Mouse (Mus musculus): ENCODE results near the gene Sh3d19.

Sh3d19 gene

DNA sequence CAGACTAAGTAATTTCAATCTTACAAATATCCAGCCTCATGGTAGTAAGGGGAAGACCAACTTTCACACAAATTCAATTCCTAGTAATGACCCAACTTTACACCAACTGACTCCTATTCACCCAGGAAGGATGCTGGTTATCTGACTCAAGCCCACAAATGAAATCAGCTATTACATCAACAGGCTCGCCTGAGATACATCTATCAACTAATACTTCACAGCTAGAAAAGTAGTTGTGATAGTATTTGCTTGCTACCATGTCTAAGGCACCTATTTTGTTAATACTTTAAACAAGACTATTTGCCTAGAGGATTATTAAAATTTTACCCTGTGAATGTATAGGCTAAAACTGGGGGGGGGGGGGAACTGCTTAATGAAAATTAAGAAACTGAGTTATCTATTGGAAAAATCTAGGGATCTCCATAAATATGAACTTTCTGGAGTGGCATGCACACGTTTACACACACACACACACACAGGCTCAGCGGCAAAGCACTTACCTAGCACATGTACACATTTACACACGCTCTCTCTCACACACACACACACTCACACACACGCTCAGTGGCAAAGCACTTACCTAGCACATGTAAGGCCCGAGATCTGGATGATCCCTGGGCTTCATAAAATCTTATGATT lies 166.1 kb downstream of the Sh3d19 start:
- DNase-seq (ENCODE audit: low spot score) = no peak

DNA sequence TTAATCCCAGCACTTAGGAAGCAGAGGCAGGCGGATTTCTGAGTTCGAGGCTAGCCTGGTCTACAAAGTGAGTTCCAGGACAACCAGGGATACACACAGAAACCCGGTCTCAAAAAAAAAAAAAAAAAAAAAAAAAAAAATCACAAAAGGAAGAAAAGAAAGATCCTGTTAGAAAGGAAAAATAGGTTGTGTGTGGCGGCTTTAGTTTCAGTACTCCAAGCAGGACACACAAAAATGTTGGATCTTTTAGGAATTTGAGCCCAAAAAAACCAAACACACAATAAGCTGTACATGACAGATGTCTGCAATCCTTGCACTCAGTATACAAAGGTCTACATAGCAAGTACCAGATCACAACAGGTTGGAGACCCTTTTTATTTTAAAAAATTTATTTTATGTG lies 168.8 kb downstream of the Sh3d19 start:
- no peak for DNase-seq (ENCODE audit: low spot score)

DNA sequence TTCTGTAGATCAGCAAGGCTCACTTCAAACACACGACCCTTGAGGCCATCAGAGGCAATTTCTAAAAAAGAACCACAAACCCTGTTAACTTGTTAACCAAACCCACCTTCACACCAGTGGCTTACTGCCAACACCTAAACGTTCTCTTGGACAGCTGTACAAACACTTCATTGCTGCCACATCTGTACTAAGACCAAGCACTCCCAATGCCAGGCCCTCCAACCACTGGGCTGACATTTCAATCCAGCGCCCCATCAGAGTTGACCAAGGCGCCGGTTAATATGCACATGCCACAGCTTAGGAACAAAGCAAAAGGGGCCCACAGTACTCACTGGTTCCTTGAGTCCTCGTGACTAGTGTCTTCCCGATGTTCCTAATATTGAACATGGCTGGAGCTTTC lies 170.5 kb downstream of the Sh3d19 start:
- DNase-seq (ENCODE audit: low spot score) = no peak

DNA sequence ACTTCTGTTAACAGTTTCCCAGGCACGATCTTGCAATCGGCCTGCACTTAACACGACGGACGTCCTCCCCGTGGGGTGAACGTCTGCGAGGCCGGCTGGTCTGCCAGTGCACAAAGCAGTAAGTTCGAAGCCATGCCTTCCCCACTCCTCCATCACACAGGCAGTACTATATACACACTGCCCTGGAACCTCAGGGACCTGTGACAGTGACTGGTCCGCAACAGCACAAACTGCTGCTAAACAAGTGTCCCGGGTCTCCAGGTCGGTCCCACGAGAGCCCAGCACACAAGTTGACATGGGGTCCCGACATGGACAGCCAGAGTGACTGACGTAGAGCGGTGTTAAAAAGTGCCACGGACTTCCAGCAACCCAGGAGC lies 171.0 kb downstream of the Sh3d19 start:
- DNase-seq (ENCODE audit: low spot score) = peak; percentile 22

DNA sequence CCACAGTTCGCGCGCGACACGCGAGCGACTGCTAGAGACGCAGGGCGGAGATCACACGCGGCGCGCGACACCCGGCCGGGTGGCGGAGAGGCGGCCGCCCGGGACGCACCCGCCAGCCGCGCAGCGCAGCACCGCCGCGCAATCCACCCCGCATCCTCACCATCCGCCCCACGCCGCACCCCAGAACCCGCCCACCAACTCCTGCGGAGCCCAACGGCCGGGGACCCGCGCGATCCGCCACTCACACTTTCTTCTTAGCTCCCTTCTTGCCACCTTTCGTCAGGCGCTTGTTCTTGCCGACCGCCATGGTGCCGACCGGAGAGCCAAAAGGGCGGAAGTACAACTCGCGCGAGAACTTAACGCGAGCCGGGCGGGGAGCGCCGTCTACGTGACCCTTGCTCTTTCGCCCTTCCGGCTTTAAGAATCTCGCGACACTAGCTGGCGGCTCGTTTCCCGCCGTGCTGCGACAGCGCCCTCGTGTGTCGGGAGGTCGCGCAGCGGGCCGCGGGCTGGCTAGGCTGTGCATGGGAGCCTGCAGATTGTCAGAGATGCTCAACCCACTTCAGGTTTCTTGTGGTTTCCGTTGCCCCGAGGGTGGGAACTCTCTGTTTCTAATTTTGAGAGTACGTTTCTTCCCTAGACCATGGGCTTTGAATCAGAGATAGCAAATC lies 171.5 kb downstream of the Sh3d19 start, which contains the start of gene Rps3a1:
Rps3a1 (minus strand) TSS at position 440 of the 671 bp plus-strand sequence.
- DNase-seq (ENCODE audit: low spot score) = peak; percentile 99

DNA sequence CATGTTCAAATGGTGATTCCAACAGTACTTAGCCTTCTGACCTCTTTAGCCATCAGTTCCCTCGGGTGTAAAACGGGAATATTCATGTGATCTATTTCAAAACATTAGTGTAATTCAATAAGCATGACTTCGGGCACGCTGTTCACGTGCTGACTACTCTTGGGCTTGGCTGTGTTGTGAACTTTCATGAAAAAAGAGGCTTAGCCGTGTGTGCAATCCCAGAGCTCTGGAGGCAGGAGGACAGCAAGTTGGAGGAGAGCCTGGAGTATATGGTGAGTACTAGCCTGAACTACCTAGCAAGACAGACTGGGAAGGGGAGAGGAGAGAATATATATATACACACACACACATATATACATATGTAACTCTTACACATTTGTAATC lies 172.0 kb downstream of the Sh3d19 start:
- DNase-seq (ENCODE audit: low spot score) = no peak

DNA sequence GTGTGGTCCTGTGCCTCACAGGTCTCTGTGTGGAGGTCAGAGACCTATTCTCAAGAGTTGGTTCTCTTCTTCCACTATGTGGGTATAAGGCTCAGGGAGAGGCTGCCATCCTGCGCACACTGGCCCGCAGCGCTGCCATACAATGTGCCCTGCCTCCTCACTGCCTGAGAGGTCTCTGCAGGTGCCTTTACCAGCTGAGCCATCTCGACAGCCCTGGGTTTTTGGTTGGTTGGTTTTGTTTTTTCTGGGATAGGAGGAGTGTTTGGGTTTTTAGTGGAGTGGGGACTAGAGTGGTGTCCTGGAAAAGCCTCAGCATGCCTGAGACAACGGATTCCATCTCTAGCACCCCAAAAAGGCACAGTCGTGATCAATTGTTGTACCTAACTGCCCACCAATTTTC lies 172.4 kb downstream of the Sh3d19 start:
- DNase-seq (ENCODE audit: low spot score) = no peak

DNA sequence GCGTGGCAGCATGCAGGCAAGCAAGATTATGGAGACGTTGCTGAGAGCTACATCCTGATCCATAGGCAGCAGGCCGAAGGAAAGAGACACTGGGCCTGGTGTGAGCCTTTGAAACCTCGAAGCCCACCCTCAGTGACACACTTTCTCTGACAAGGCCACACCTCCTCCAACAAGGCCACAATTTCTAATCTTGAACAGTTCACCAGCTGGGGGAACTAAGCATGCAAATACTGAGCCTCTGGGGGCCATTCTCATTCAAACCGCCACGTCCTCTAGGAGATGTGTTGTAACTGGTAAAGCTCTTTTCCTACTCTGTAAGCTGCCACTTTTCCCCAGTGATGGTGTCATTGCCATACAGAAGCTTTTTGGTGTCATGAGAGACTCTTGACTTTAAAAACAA lies 178.2 kb downstream of the Sh3d19 start:
- no peak for DNase-seq (ENCODE audit: low spot score)

DNA sequence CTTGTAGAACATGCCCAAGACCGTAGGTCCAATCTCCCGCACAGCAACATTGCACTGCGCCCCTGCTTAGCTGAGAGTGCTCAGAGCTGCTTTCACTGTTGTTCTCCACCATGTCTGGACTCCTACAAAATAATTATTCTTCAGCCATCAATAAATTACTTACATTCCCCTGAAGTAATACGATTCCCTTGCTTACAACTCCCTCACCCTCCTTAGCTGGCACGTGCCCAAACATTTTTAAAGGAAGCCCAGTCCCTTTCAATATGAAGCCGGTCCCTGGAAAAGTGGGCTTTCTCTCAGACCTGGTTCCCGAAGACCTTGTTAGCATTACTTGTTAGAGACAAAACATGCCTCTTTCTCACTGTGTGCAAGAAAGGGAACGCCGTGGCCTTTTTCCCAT lies 178.6 kb downstream of the Sh3d19 start:
- no peak for DNase-seq (ENCODE audit: low spot score)

DNA sequence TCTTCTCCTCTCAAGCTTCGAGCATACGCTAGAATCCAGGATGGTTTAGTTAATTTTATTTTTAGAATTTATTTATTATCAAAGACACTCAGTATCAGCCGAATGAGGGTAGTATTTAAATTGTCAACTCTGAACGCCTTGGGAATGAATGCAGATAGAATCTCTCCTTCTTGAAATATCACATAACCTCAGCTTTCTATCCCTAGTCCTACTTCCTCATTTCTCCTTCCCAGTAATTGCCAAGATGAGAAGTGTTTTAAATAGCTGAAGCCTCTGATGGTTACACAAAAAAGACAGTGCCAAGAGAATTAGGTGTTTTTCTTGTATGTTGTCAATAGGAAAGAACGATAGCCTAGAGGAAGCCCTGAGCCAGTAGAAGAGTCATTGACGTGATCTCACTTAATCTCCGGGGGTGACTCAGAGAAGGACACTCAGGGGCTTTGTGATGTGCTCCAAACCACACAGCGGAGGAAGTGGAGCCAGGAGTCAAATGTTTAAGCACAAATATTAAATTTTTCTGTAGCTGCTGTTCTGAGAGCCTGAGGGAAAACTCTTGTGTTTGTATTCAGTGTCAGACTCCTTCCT lies 198.0 kb downstream of the Sh3d19 start:
- no peak for DNase-seq (ENCODE audit: low spot score)

DNA sequence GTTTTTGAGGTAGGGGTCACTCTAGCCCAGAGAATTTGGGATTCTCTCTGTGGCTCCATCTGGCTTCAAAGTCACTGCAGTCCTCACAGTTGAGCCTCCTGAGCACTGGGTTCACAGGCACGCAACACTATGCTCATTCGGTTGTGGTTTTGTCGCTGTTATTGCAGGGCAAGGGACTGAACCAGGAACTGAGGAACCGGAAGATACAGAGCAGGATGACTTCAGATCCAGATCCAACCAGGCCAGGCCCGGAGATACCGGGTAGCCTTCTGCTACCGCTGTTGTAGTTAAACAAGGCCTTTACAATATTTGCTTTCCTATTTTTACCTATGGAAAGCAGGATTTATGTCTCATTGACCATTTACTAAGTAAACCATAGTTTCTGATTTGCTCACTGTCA lies 208.8 kb downstream of the Sh3d19 start:
- no peak for DNase-seq (ENCODE audit: low spot score)

Measured in embryo, embryonic 10 days (tissue).